10 mouse cellular contexts compared by ENCODE assay signal in genomic region chrX:12677396-12677795, GRCm38 (mm10). TPM values are rescaled to one million over a fixed set of nuclear protein-coding genes. Genes with fewer than 3 reads are reported as not detected.
DNase-seq lines count a peak whose midpoint lies in the region; ATAC-seq lines count a peak whose summit lies in the region.
"Had no signal": no experiment of that assay in that cellular context is flagged by ENCODE, and none has a peak within 500 bp of the region (broad histone marks: within the 10 kb centered on the region; RNA-seq: fewer than 3 reads in every experiment).

No protein-coding gene starts in this region.

- no peak overlapping the region for H3K4me3 ChIP-seq in midbrain, embryonic 14.5 days (replicated peaks; ENCODE audit: low read depth, low read length)
- H3K4me3 ChIP-seq: stomach, embryonic 15.5 days had no signal

- no peaks in the 10 kb centered on the region for H3K4me1 ChIP-seq in midbrain, embryonic 14.5 days (ENCODE audit: control insufficient read depth, insufficient read depth, low read length)
- H3K4me1 ChIP-seq: stomach, embryonic 15.5 days had no signal

- WGBS in midbrain, embryonic 14.5 days: 35% methylated on average over 6 of the region's 6 CpGs

- H3K27me3 ChIP-seq in midbrain, embryonic 14.5 days (ENCODE audit: control insufficient read depth, insufficient read depth, low read length): no peaks in the 10 kb centered on the region
- H3K27me3 ChIP-seq: stomach, embryonic 15.5 days had no signal

- H3K4me2 ChIP-seq in midbrain, embryonic 14.5 days (ENCODE audit: low read length): no peak overlapping the region
- H3K4me2 ChIP-seq: stomach, embryonic 15.5 days had no signal

- H3K36me3 ChIP-seq in midbrain, embryonic 14.5 days (ENCODE audit: control insufficient read depth, insufficient read depth, low read length): peaks cover 15% of the 10 kb centered on the region; the same call in 1 of the 2 replicates

- DNase-seq in frontal cortex, postnatal 10 days (ENCODE audit: low spot score in 2 of 2): peak; percentile 14 to 47
- DNase-seq in c-Kit-negative CD71-positive TER-119-positive erythroid progenitor cells, embryonic 14.5 days (ENCODE audit: low read depth, low spot score): peak; percentile 47
- peak; percentile 52 to 53 for DNase-seq in frontal cortex, postnatal 36 days (ENCODE audit: low spot score in 2 of 2)
- DNase-seq in layer of hippocampus, adult 9-11 months: peak; percentile 41
- DNase-seq in midbrain, embryonic 14.5 days: peak; percentile 87
- peak; percentile 21 for DNase-seq in telencephalon, adult 2 months (ENCODE audit: low read depth, low spot score)

- no peak overlapping the region for H3K27ac ChIP-seq in midbrain, embryonic 14.5 days (replicated peaks; ENCODE audit: low read depth, low read length)
- H3K27ac ChIP-seq: stomach, embryonic 15.5 days had no signal

- ATAC-seq in frontal cortex, adult (ENCODE audit: low TSS enrichment): no peak
- ATAC-seq in CD4-positive, CD25-positive, alpha-beta regulatory T cell, adult 4 months: peak; percentile 21
- no peak for ATAC-seq in midbrain, embryonic 14.5 days (ENCODE audit: low FRiP score, low TSS enrichment)

- H3K9me3 ChIP-seq in midbrain, embryonic 14.5 days (ENCODE audit: control insufficient read depth, low read length): no peaks in the 10 kb centered on the region
- H3K9me3 ChIP-seq: G1E; stomach, embryonic 15.5 days had no signal

- H3K9ac ChIP-seq in midbrain, embryonic 14.5 days (replicated peaks; ENCODE audit: low read length): no peak overlapping the region
- H3K9ac ChIP-seq: stomach, embryonic 15.5 days had no signal

RNA-seq across cellular contexts. Expression of gene 1810030O07Rik, which starts 3.9 kb away (rescaled TPM):
- polyA plus RNA-seq in CD4-positive, CD25-positive, alpha-beta regulatory T cell, adult 4 months (2017; shearing (Covaris generic)): 10 to 100 TPM; 60.0 to 69.0 TPM
- polyA plus RNA-seq in midbrain, embryonic 14.5 days (2014; fragmentation: Nextera tagmentation; extraction: Ambion mirVana): 26.5 and 31.4 TPM in 2 replicates

Comparison
In these comparisons a context has a peak if more than half of its experiments do, and no peak if none do; other contexts are left out.
1. DNase-seq: peak in every context shown above with its lines; median percentile 87 in midbrain, embryonic 14.5 days; 52 in frontal cortex, postnatal 36 days; 47 in c-Kit-negative CD71-positive TER-119-positive erythroid progenitor cells, embryonic 14.5 days; 41 in layer of hippocampus, adult 9-11 months; 30 in frontal cortex, postnatal 10 days; 21 in telencephalon, adult 2 months.